Mouse (Mus musculus) heart, postnatal 14 days (tissue): Measurements from ENCODE around the gene Smurf2. TPM values are rescaled to one million over a fixed set of nuclear protein-coding genes. Genes with fewer than 3 reads are reported as not detected.

Experiments
- DNase-seq, 2 experiments: peaks; one replicate each; pipeline ENCODE4 v3.0.0; 2021 to 2022
- intact Hi-C: fragments of 180-260 bp; cut with DNase I; formaldehyde crosslinking; loops from one replicate; pipeline ENCODE4 v1.15.1; 2025
- microRNA-seq, 2 experiments: library from miRNA; unstranded; fragments of <30 nt; microRNA quantifications; one replicate each; pipeline ENCODE4 v1.2.0; 2021 to 2022
- total RNA-seq, 2 experiments: library from RNA; stranded (reverse); gene quantifications; 2 replicates each; pipeline ENCODE4 v1.2.3; 2021

Smurf2 gene
- total RNA-seq, 2 experiments from 2014 or later = 36.4 to 39.4 TPM

GRCm38 (mm10) chr11:106780089-106780425 lies 140.5 kb downstream of the Smurf2 start:
- no peak for DNase-seq
- intact Hi-C loops = no loop called here

GRCm38 (mm10) chr11:106779388-106780088 lies 141.0 kb downstream of the Smurf2 start, which contains the start of gene Polg2:
Polg2 (minus strand) TSS chr11:106779537.
- intact Hi-C loops = no loop called here

DNA sequence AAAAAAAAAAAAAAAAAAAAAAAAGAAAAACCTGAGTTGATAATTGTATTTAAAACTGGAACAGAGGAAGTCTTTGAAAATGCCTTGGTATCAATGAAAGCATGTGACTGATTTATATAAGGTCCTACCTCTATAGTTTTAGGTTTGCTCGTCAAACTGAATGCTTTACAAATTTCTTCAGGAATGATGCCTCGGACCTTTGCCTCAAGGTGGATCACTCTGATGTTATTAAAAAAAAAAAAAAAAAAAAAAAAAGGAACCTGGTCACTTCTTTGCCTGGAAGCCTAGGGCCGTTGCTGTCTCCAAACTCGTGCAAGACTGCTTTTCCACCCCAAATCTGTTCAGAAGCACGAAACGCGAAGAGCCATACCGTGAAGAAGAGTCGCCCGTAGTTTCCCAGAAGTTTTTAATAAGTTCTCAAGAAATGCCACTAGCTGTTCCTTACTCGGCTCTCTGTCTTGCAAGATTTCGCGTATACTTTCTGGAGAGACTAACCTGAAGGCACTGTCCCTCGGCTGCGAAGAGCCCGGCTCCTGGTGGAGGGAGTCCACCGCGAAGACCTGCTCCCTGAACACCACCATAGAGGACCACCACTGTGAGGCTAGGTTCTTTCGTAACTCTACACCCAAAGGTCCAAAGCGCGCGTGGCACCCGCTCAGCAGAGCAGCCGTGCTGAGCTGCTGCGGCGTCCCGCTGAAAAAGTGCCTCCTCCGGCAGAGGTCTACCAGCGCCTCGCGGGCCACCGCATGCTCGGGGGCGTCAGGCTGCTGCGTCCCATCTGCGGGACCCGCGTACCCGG lies 141.7 kb downstream of the Smurf2 start:
- intact Hi-C loops = no loop called here

More at GRCm38 (mm10) chr11:106779388-106780088, 141.0 kb downstream of the Smurf2 start, which contains the start of gene Polg2:
- DNase-seq = peak; percentile 93

GRCm38 (mm10) chr11:106778132-106778531 lies 142.4 kb downstream of the Smurf2 start:
- intact Hi-C loops = no loop called here
- DNase-seq = no peak

More for the DNA sequence above, 141.7 kb downstream of the Smurf2 start:
- no peak for DNase-seq

DNA sequence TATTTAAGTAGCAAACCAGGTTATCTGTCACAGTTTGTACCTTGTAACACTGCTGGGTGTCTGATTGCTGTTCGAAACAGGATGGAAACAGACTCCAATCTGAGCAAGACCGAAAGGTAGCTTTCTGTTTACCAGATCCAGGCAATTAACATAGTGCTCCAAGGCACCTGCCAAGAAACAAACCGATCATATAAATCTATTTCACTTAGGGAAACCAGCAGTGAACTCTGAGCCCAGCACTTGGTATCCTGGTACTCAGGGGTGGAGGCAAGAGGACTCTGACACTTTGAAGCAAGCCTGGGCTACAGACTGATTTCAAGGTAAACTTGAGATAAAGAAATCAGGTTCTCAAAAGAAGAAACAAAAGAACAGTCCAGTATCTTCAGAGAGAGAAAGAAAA lies 143.1 kb downstream of the Smurf2 start:
- intact Hi-C loops = no loop called here

DNA sequence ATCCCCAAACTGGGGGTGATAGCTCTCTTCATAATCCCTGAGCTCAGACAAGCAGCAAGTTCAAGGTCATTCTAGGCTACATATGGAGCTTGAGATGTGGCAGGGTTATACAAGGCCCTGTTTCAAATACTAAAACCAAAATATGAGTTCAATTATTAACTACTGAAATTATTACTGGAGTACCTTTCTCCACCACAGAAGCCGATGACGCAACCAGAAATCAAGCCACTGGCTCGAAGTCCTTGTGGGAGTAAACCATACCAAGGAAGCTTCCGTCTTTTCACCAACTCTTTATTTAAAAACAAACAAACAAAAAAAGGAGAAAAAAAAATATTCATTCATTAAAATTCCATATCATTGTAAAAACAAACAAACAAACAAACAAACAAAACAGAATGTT lies 143.6 kb downstream of the Smurf2 start:
- no peak for DNase-seq
- intact Hi-C loops = no loop called here

More for the DNA sequence above, 143.1 kb downstream of the Smurf2 start:
- DNase-seq = no peak

GRCm38 (mm10) chr11:106773061-106773460 lies 147.5 kb downstream of the Smurf2 start:
- DNase-seq = no peak
- intact Hi-C loops = no loop called here

DNA sequence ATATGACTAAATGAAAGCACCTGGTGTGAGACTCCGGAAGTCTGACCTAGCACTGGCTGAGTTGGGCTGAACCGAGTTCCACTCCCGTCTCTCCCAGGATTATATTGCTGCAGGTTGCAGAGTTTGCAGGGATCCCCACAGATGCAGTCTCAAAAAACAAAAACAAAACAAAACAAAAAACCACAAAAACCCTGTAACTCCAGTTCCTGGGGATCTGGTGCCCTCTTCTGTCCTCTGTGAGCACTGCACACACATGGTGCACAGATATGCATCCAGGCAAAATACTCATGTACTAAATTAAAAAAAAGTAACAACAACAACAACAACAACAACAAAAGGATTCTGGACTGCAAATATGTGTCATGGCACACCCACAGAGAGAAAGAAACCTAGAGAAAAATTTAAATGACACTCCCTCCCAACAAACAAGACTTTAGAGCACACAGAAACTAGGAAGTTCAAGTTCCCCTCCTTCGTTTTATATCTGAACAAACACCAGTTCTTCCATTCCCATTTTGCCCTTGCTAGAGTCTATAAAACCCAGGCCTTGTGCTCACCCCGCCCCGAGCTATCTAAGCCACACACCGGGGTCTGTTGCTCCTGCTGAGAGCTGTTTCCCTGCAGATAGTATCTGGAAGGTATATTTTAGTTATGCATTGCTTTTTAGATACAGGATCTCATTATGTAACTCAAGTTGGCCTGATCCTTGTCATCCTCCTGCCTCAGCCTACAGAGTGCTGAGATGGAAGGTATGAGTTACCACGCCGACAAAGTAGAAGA lies 150.1 kb downstream of the Smurf2 start:
- intact Hi-C loops = no loop called here
- DNase-seq = no peak

Small RNA genes within 50 kb of the gene (microRNA-seq; reads per million reads assigned to microRNA genes)
- gene Gm25994 = 0 to 0.36 reads per million in 2 experiments
- gene Gm27322 = 0.85 to 1.9 reads per million in 2 experiments
- gene Mir3064 = 19.6 to 21.0 reads per million in 2 experiments

Other genes with a start within 250 kb of the Smurf2 start
- 100 to 1,000 TPM; 173 to 180 TPM for gene Pecam1, start 170.1 kb downstream of the Smurf2 start, total RNA-seq
- 1 to 10 TPM; 1.3 to 1.4 TPM for gene Milr1, start 169.5 kb downstream of the Smurf2 start, total RNA-seq
- 1 to 10 TPM; 3.8 to 4.1 TPM for gene Polg2, start 141.2 kb downstream of the Smurf2 start, total RNA-seq
- 100 to 1,000 TPM; 425 to 428 TPM for gene Ddx5, start 131.5 kb downstream of the Smurf2 start, total RNA-seq
- 1 to 10 TPM; 8.2 to 8.3 TPM for gene Cep95, start 131.5 kb downstream of the Smurf2 start, total RNA-seq
- gene Kpna2, start 78.8 kb upstream of the Smurf2 start, total RNA-seq = 100 to 1,000 TPM in 1 of 2 experiments, 10 to 100 TPM in 1; 84.2 to 103 TPM
- gene 1810010H24Rik, start 105.0 kb upstream of the Smurf2 start, total RNA-seq = 1 to 10 TPM; 1.8 to 2.7 TPM
- gene Bptf, start 211.4 kb upstream of the Smurf2 start, total RNA-seq = 10 to 100 TPM; 34.8 to 38.6 TPM